Mouse (Mus musculus): Measurements from ENCODE around the gene Gm20716. TPM values are rescaled to one million over a fixed set of nuclear protein-coding genes. Genes with fewer than 3 reads are reported as not detected.

Gm20716 gene
- polyA plus RNA-seq, 1 experiment from 2014 or later, result 5.5 TPM

- no peaks in the 10 kb centered on the region; the same call in 1 of the 2 replicates for H3K36me3 ChIP-seq (ENCODE audit: control insufficient read depth, insufficient read depth, low read length)
- peaks cover 8% of the 10 kb centered on the region; the same call in 1 of the 2 replicates for H3K4me1 ChIP-seq (replicated peaks; ENCODE audit: control insufficient read depth, insufficient read depth)
- H3K9ac ChIP-seq (ENCODE audit: low read length), result no peak overlapping the region
- ATAC-seq (ENCODE audit: low FRiP score, low TSS enrichment) (no peak), DNase-seq (ENCODE audit: low spot score) (no peak)
- H3K27ac ChIP-seq (replicated peaks), result no peak overlapping the region
- no peak for TF ChIP-seq EP300 (optimal IDR thresholded peaks at IDR 0.05)
- TF ChIP-seq CTCF (IDR thresholded peaks at IDR 0.05; ENCODE audit: low read depth), result no peak
- no peak overlapping the region for H3K4me3 ChIP-seq (ENCODE audit: low read depth, low read length)
- H3K9me3 ChIP-seq (ENCODE audit: control insufficient read depth, low read length), result no peaks in the 10 kb centered on the region
- 82% methylated on average over 5 of the region's 5 CpGs for WGBS
- no peak overlapping the region for H3K4me2 ChIP-seq (replicated peaks; ENCODE audit: low read depth)
- H3K27me3 ChIP-seq (ENCODE audit: control insufficient read depth, insufficient read depth, low read length), result no peaks in the 10 kb centered on the region
These were observed 3.1 kb upstream of the Gm20716 start for GRCm38 (mm10) chr2:168233286-168233685.

- Histone ChIP-seq H3K9ac (ENCODE audit: low read length) (peak overlapping the region; percentile 99), H3K36me3 (ENCODE audit: control insufficient read depth, insufficient read depth, low read length) (peaks cover 3% of the 10 kb centered on the region; the same call in 1 of the 2 replicates), H3K27me3 (ENCODE audit: control insufficient read depth, insufficient read depth, low read length) (no peaks in the 10 kb centered on the region), H3K4me3 (ENCODE audit: low read depth, low read length) (peak overlapping the region; percentile 99), H3K9me3 (ENCODE audit: control insufficient read depth, low read length) (no peaks in the 10 kb centered on the region), H3K4me1 (replicated peaks; ENCODE audit: control insufficient read depth, insufficient read depth) (peaks cover 8% of the 10 kb centered on the region; the same call in 1 of the 2 replicates), H3K4me2 (replicated peaks; ENCODE audit: low read depth) (peak overlapping the region; percentile 97), H3K27ac (replicated peaks) (no peak overlapping the region)
- DNase-seq (ENCODE audit: low spot score), result peak; percentile 22
- TF ChIP-seq CTCF (IDR thresholded peaks at IDR 0.05; ENCODE audit: low read depth) (no peak), EP300 (optimal IDR thresholded peaks at IDR 0.05) (no peak)
- WGBS, result 60% methylated on average over 28 of the region's 33 CpGs
- ATAC-seq (ENCODE audit: low FRiP score, low TSS enrichment), result no peak
These were observed 1.3 kb upstream of the Gm20716 start for GRCm38 (mm10) chr2:168231471-168231829.

- ATAC-seq (ENCODE audit: low FRiP score, low TSS enrichment) (peak; percentile 63), DNase-seq (ENCODE audit: low spot score) (no peak)
- TF ChIP-seq CTCF (IDR thresholded peaks at IDR 0.05; ENCODE audit: low read depth) (no peak), EP300 (optimal IDR thresholded peaks at IDR 0.05) (no peak)
- Histone ChIP-seq H3K9ac (ENCODE audit: low read length) (peak overlapping the region; percentile 99), H3K36me3 (ENCODE audit: control insufficient read depth, insufficient read depth, low read length) (peaks cover 6% of the 10 kb centered on the region; the same call in 1 of the 2 replicates), H3K9me3 (ENCODE audit: control insufficient read depth, low read length) (no peaks in the 10 kb centered on the region), H3K4me2 (replicated peaks; ENCODE audit: low read depth) (peak overlapping the region; percentile 97), H3K27ac (replicated peaks) (peak overlapping the region; percentile 93), H3K4me1 (replicated peaks; ENCODE audit: control insufficient read depth, insufficient read depth) (peaks cover 8% of the 10 kb centered on the region; the same call in 1 of the 2 replicates), H3K4me3 (ENCODE audit: low read depth, low read length) (peak overlapping the region; percentile 99), H3K27me3 (ENCODE audit: control insufficient read depth, insufficient read depth, low read length) (no peaks in the 10 kb centered on the region)
- 2% methylated on average over 76 of the region's 105 CpGs for WGBS
These were observed 758 bp upstream of the Gm20716 start for GRCm38 (mm10) chr2:168230773-168231470.

- Histone ChIP-seq H3K4me2 (replicated peaks; ENCODE audit: low read depth) (peak overlapping the region; percentile 97), H3K4me1 (replicated peaks; ENCODE audit: control insufficient read depth, insufficient read depth) (peaks cover 8% of the 10 kb centered on the region; the same call in 1 of the 2 replicates), H3K9me3 (ENCODE audit: control insufficient read depth, low read length) (no peaks in the 10 kb centered on the region), H3K27ac (replicated peaks) (peak overlapping the region; percentile 93), H3K4me3 (ENCODE audit: low read depth, low read length) (peak overlapping the region; percentile 99), H3K9ac (ENCODE audit: low read length) (peak overlapping the region; percentile 99), H3K36me3 (ENCODE audit: control insufficient read depth, insufficient read depth, low read length) (peaks cover 11% of the 10 kb centered on the region), H3K27me3 (ENCODE audit: control insufficient read depth, insufficient read depth, low read length) (no peaks in the 10 kb centered on the region)
- ATAC-seq (ENCODE audit: low FRiP score, low TSS enrichment) (peak; percentile 24), DNase-seq (ENCODE audit: low spot score) (peak; percentile 58)
- TF ChIP-seq CTCF (IDR thresholded peaks at IDR 0.05; ENCODE audit: low read depth) (no peak), EP300 (optimal IDR thresholded peaks at IDR 0.05) (no peak)
- WGBS, result 16% methylated on average over 41 of the region's 41 CpGs
These were observed 793 bp downstream of the Gm20716 start for GRCm38 (mm10) chr2:168229116-168230025.

GRCm38 (mm10) chr2:168223326-168223725 is 6.8 kb downstream of the Gm20716 start:
- no peak overlapping the region for H3K4me2 ChIP-seq (replicated peaks; ENCODE audit: low read depth)
- H3K4me1 ChIP-seq (replicated peaks; ENCODE audit: control insufficient read depth, insufficient read depth), result no peaks in the 10 kb centered on the region
- H3K9me3 ChIP-seq (ENCODE audit: control insufficient read depth, low read length), result no peaks in the 10 kb centered on the region
- H3K4me3 ChIP-seq (ENCODE audit: low read depth, low read length), result no peak overlapping the region
- peaks cover 32% of the 10 kb centered on the region for H3K36me3 ChIP-seq (ENCODE audit: control insufficient read depth, insufficient read depth, low read length)
- H3K27ac ChIP-seq (replicated peaks), result no peak overlapping the region
- no peak for TF ChIP-seq EP300 (optimal IDR thresholded peaks at IDR 0.05)
- DNase-seq (ENCODE audit: low spot score) (no peak), ATAC-seq (ENCODE audit: low FRiP score, low TSS enrichment) (no peak)
- no peak overlapping the region for H3K9ac ChIP-seq (ENCODE audit: low read length)
- no peaks in the 10 kb centered on the region for H3K27me3 ChIP-seq (ENCODE audit: control insufficient read depth, insufficient read depth, low read length)
- WGBS, result 87% methylated on average over 6 of the region's 6 CpGs
